Mouse (Mus musculus): ENCODE measurements at regions not wholly inside any gene's neighbourhood (a gene's known extent, or its start where the extent isn't known, plus 50 kb on each side); places are given as distances from the start of the nearest gene placed in this dataset.

- no peak for DNase-seq (ENCODE audit: extremely low spot score in 1 of 2, low spot score in 1 of 2)
Measured at GRCm38 (mm10) chr8:96350531-96351069, 462.3 kb upstream of the Got2 start.

DNA sequence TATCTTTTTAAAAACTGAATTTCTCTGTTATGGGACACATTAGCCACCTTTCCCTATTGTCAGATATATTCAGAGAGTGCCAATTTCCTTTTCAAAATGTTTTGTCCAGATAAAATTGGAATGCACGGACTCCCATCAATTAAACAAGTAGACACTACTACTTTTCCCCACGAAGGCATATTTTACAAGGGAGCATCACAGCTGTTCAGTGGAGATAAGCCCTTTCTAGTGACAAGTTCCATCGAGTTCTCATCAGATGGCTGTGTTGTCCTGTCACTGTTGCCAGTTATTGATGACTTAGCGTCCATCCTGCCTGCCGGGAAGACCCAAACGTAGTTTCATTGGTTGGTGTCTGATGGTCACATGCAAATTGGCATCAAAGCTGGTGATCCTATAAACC is 461.2 kb upstream of the Got2 start:
- DNase-seq (ENCODE audit: extremely low spot score in 1 of 2, low spot score in 1 of 2) = no peak

- DNase-seq (ENCODE audit: extremely low spot score in 1 of 2, low spot score in 1 of 2) = no peak
Measured at GRCm38 (mm10) chr8:96340702-96341101, 452.4 kb upstream of the Got2 start.

- DNase-seq (ENCODE audit: extremely low spot score in 1 of 2, low spot score in 1 of 2) = peak in 1 of 2 experiments; percentile 20
Measured at GRCm38 (mm10) chr8:96318367-96318766, 430.0 kb upstream of the Got2 start.

DNA sequence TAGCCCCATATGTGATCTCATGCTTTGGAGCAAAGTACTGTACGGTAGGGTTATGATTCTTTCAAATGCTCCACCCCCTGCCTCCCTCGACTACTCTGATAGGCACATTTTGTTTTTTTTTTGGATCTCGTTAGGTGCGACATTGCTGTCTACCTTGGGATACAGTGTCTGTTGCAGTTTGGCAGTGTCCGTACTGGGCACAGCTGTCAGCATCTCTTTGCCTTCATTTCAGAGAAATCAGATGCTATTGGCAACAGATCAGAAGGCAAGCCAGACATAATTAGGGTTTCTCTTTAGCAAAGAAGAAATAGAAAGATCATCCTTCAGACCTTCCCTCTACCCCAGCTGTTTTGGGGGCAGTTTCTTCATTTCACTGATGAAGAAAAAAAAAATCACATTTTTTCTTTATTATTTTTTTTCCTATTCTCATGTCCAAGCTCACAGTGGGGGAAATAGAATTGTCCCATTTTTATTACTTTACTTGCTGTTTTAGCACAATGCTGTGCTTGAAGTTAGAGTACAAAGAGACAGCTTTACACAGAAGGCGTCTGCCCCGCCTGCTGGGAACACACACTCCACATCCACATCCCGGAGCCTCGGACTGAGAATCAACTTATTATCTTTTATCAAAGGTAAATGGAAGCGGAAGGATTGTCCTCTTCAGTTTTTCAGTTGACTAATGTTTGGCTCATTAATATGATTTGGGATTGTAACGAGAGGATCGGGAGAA is 420.8 kb upstream of the Got2 start:
- no peak for DNase-seq (ENCODE audit: extremely low spot score in 1 of 2, low spot score in 1 of 2)

DNA sequence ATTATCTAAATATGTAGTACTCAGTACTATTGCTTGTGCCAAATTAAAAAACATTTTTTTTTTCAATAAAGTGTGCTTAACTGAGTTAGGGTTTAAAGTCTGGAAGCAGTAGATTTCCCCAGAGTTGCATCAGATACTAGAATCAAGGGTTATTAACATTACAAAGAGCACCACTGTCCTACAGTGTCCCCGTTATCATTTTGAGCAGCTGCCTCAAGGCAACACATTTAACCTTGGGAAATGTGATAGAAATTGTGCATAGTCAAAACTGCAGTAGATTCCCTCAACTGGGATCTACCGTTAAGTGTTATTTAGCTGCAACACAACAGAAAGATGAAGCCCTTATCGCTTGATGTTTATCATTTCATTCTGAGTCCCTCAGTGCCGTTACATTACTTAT is 408.3 kb upstream of the Got2 start:
- no peak for DNase-seq (ENCODE audit: extremely low spot score in 1 of 2, low spot score in 1 of 2)

GRCm38 (mm10) chr8:96290740-96291139 is 402.4 kb upstream of the Got2 start:
- no peak for DNase-seq (ENCODE audit: extremely low spot score in 1 of 2, low spot score in 1 of 2)

DNA sequence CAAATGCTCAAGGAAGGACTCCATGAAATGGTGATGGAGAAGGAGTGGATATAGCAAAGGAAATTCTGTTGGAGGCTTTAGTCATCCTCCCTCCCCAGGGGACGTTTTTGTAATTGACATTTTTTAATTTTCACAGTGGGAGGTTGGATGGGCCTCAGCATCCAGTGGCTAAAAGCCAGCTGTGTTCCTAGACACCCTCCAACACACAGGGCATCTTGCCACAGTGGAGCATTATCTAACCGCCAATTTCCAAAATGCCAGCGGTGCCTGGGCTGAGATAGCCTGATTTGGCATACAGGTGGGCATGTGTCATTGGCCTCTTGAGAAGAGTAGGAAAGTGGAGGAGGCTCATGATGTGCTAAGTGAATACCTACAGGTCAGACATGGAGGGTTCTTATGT is 401.2 kb upstream of the Got2 start:
- DNase-seq (ENCODE audit: extremely low spot score in 1 of 2, low spot score in 1 of 2) = no peak

DNA sequence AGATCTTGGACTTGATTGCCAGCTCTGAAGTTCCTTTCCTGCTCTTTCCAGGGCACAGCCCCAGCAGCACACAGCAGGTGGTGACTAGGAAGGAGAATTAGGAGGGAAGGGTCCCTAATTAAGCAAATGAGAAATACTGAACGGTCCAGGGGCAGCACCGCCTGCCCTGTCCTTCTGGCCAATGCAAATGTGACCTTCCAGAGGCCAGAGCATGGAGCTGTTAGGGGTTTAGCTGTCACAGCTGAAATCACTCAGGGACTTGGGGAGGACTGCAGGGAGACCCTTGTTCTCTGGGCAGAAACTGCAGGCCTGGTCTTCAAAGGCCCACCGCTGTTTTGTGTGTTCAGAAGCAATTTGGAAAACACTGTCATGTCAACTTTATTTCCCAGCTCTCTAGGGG is 400.2 kb upstream of the Got2 start:
- no peak for DNase-seq (ENCODE audit: extremely low spot score in 1 of 2, low spot score in 1 of 2)

DNA sequence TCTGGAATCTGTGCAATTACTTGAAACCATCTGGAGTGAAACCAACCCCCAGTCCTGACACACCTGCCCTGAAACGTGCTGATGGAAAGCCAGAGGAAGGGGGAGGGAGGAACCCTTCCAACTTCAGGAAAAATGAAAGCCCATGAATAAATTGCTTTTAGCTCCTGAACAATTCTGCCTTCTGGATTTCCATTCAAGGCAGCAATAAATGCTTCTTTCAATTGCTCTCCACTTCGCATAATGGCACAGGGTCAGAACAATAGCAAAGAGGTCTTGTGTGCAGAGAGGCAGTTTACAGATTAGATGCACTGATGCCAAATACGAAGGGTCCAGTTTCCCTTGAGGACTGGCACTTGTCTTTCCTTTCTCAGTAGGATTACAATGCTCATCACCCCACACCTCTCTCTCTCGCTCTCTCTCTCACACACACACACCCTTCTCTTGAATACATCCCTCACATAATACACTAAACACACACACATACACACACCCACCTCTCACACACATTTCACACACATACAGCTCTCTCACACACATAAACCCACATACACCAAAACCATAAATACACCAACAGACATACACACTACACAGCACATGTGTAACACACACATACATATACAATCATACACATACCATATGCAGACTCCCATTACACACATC is 389.3 kb upstream of the Got2 start:
- no peak for DNase-seq (ENCODE audit: extremely low spot score in 1 of 2, low spot score in 1 of 2)

DNA sequence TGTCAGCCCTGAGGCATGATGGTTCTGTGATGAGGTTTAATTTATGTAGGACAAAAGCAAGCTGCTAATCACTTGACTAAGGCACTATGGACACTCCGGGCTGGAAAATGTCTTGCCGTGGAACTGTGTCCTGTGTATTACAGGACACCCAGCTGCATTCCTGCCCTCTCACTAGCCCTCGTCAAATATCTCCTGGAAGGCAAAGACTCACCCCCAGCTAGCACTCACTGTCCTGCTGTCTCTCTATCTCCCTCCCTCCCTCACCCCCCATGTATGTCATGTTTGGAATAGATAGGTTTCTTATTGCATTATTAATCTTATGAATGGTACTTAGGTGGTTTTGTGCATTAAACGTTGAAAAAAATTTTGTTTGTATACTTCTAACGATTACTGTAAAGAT is 388.7 kb upstream of the Got2 start:
- DNase-seq (ENCODE audit: extremely low spot score in 1 of 2, low spot score in 1 of 2) = no peak

GRCm38 (mm10) chr8:96256294-96256693 is 367.9 kb upstream of the Got2 start:
- DNase-seq (ENCODE audit: extremely low spot score in 1 of 2, low spot score in 1 of 2) = peak; percentile 55 to 79

- DNase-seq (ENCODE audit: extremely low spot score in 1 of 2, low spot score in 1 of 2) = peak in 1 of 2 experiments; percentile 9
Measured at GRCm38 (mm10) chr8:96255811-96256210, 367.5 kb upstream of the Got2 start.

GRCm38 (mm10) chr8:96246017-96246416 is 357.7 kb upstream of the Got2 start:
- no peak for DNase-seq (ENCODE audit: extremely low spot score in 1 of 2, low spot score in 1 of 2)

DNA sequence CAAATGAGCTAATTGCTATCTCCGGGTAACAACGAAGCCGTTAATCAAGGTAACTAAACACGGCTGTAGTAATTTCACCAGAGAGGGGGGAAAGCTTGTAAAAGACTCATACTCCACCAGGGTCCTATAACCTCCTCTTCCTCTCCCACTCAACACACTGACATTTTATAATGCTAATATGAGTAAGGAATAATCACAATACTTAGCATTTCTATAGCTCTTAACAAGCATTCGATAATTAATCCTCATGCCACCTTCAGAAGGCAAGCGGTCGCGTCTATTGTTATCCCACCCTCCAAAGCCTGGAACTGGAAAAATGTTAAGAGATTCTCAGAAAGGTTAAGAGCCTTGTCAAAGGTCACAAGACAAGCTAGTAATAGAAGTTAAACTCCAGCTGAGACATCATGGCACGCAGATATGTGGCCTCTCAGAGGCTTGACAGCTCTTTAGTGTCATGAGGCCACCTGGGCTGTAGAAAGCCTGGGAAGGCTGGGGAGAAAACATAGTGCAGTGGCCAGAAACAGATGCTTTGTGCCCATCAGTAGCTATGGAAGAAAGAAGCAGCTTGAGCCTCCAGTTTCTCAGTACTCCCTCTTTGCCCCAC is 356.3 kb upstream of the Got2 start:
- DNase-seq (ENCODE audit: extremely low spot score in 1 of 2, low spot score in 1 of 2) = no peak

- no peak for DNase-seq (ENCODE audit: extremely low spot score in 1 of 2, low spot score in 1 of 2)
Measured at GRCm38 (mm10) chr8:96238406-96238805, 350.1 kb upstream of the Got2 start.

- no peak for DNase-seq (ENCODE audit: extremely low spot score in 1 of 2, low spot score in 1 of 2)
Measured at GRCm38 (mm10) chr8:96237940-96238339, 349.6 kb upstream of the Got2 start.

GRCm38 (mm10) chr8:96230412-96230811 is 342.1 kb upstream of the Got2 start:
- peak; percentile 18 to 86 for DNase-seq (ENCODE audit: extremely low spot score in 1 of 2, low spot score in 1 of 2)
